Mouse (Mus musculus) frontal cortex, adult 2 months (tissue): ENCODE results near the gene Zfp54. TPM values are rescaled to one million over a fixed set of nuclear protein-coding genes. Genes with fewer than 3 reads are reported as not detected.
A peak's percentile ranks its signal among the peaks of the same experiment; 100 is the strongest.
"Not testable (repeated sequence)": the region's sequence is repeated elsewhere in the genome, so short reads cannot be mapped to it uniquely, and the experiment has no call there.

ENCODE experiments used
- DNase-seq, 2 experiments: peaks; one replicate each; pipeline ENCODE4 v3.0.0; 2022; ENCODE audit warnings: low spot score in 1 of 2; ENCODE audit errors: extremely low spot score in 1 of 2
- polyA plus RNA-seq: library from polyadenylated mRNA; depleted of rRNA; stranded (reverse); fragments of >200 nt; gene quantifications from 2 replicates; pipeline ENCODE4 v1.2.3, GENCODE M21; 2012; rRNA removed

The Zfp54 gene
- 0.74 and 1.3 TPM in 2 replicates for polyA plus RNA-seq

DNA sequence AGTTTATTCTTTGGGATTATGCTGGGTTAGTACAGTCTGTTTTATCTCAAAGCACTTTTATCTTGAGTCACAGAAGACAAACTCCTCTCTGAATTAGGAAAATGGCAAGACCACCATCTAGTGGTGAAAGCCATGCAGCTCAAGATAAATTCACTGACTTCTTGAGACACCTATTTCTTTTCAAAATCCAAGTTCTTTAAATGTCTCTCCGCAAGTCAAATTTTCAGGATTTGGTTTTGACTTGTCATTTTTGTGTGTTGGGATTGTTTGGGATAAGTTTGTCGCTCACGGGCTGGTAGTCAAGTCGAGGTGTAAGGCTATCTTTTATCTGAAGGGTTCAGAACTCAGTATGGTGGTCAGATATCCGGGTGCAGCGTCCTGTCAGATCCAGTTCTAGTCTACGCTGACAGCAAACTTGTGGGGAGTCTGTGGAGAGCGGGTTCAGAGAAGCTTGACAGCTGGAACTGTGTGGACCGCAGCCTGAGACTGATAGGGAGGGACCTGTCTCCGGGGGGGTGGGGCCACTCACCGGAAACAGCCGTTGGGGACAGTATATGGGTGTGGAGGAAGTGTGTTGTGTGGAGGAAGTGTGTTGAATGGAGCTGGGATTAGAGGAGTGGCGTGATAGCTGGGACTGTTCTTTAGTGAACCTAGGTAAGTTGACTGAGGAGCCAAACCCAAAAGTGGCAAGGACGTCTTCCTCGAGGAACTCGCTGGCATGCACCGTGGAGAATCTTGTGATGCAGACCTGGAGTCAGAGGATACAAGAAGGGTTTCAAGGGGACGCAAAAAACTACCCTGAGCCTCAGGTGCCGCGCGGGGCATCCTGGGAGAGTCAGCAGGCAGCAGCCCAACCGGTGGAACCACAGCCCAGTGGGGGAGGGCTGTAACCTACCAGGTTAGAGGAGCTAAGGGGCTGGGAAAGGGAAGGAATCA is at the start of gene Zfp54:
Zfp54 (plus strand) TSS at position 564 of the 936 bp plus-strand sequence.
- peak; percentile 20 to 72 for DNase-seq

DNA sequence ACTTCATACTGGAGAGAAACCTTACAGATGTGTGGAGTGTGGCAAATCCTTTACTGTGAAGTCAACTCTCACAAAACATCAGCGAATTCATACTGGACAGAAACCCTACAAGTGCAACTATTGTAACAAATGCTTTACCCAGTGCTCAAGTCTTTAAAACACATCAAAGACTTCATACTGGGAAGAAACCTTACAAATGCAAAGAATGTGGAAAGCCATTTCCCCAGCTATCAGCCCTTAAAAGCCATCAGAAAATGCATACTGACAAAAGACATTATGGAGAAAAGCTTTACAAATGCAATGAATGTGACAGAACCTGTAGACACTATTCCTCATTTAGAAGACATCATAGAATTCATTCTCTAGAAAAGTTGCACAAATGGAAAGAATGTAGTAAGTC is 47.7 kb upstream of the Zfp54 start:
- DNase-seq, result no peak

DNA sequence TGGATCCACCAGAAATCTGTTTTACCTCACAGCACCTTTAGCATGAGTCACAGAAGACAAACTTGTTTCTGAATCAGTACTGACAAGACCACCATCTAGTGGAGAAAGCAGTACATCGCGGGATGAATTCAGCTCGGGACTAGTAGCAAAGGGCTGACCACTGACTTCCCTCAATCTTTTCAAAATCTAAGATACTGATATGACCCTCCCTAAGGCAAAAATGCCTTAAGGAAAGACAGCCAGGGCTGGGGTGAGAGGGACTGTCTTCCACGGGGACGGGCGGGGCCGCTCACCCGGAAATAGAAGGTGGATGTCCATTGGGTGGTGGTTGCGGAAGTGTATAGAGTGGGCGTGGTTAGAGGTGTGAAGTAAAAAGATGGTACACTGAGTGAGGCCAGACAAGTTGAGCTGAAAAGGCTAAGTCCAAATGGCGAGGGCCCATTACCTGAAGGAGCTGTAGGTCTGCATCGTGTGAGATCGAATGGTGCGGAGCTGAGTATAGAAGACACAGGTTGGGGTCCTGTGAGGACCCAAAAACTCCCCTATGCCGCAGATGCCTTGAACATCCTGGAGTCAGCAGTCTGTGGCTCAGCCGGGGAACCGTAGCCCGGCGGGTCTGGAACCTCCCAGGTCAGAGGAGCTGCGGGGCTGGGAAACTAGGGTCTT is 39.5 kb upstream of the Zfp54 start, which contains the start of gene Zfp677:
Zfp677 (plus strand) TSS at position 358 of the 666 bp plus-strand sequence.
- DNase-seq, result peak; percentile 1 to 44

DNA sequence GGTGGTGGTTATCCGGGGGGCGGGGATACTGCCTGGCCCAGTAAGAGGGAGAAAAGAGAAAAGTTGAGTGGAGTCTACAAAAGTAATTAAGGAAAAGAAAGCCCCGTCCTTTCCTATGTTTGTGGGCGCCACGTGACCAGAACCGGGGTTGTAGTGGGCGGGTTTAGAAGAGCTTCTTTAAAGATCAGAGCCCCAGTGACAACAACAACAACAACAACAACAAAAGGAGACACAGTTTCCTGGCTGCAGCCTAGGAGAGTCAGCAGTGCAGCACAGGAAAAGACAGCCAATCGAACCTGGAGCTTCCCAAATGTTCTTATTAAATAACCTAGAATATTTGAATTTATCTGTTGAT is 39.0 kb upstream of the Zfp54 start:
- peak in 1 of 2 experiments; percentile 0 for DNase-seq

DNA sequence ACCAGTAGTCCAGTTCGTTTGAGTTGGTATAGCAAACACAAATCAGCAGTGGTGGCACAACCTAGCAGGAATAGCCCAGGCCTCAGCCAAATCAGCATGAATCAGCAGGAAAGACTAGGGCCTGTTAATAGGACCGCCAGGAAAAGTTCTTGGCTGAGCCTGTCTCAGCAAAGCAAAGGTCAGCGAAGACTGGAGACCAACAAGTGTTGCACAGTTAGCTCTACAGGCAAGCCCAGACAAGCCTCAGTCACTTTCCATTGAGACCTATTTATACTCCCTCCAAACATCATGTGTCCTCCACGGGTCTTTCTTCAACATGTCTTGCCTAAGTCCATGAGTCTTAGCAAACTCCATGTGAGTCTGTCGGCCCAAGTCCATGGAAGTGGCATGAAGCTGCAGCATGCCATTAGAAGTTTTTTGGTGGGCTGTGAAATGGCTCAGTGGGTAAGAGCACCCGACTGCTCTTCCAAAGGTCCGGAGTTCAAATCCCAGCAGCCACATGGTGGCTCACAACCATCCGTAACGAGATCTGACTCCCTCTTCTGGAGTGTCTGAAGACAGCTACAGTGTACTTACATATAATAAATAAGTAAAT is 15.9 kb downstream of the Zfp54 start:
- DNase-seq, result not testable (repeated sequence)

DNA sequence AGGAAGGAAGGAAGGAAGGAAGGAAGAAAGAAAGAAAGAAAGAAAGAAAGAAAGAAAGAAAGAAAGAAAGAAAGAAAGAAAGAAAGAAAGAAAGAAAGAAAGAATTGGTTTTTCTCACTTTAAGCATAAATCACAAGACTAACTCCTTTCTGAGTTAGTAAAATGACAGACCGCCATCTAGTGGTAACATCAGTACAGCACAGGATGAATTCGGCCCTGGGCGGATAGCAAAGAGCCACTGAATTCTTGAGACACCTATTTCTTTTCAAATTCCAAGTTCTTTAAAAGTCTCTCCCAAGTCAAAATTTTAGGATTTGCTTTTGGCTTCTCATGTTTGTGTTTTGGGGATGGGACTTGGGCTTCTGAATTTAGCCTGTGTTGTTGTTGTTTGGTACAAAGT is 26.6 kb downstream of the Zfp54 start:
- peak; percentile 55 to 94 for DNase-seq

DNA sequence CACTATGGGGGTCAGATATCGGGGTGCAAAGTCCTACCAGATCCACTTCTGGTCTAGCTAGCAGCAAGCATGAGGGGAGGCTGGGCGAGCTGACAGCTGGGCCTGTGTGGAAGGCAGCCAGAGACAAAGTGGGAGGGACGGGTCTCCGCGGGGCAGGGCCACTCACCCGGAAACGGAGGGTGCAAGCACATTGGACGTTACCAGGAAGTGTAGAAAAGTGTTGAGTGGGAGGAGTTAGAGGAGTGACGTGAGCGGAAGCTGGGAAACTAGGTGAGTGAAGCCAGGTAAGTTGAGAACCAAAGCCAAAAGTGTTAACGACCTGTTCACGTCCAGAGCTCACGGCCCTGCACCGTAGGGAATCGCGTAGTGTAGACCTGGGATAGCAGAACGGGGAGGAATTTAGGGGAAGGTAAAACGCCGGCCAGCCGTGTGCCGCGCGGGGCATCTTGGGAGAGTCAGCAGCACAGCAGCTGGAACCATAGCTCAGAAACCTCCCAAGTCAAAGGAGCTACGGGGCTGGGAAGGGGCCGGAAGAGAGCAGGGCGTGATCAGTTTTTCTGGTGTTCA is 27.2 kb downstream of the Zfp54 start, which contains the start of gene Zfp51:
Zfp51 (plus strand) TSS at position 237 of the 567 bp plus-strand sequence.
- peak; percentile 77 to 85 for DNase-seq

DNA sequence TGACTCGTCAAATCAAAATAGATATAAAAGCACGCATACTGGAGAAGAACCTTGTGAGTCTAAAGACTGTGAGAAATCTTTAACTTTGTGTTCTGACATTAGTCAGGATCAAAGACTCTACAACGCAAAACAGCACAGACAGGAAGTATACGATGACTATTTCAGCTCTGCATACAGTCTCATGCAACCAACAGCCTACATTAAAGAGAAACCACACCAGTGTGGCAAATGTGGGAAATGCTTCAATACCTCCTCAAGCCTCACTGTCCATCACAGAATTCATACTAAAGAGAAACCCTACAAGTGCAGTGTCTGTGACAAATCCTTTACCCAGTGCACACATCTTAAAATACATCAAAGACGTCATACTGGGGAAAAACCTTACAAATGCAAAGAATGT is 40.5 kb downstream of the Zfp54 start:
- no peak for DNase-seq

DNA sequence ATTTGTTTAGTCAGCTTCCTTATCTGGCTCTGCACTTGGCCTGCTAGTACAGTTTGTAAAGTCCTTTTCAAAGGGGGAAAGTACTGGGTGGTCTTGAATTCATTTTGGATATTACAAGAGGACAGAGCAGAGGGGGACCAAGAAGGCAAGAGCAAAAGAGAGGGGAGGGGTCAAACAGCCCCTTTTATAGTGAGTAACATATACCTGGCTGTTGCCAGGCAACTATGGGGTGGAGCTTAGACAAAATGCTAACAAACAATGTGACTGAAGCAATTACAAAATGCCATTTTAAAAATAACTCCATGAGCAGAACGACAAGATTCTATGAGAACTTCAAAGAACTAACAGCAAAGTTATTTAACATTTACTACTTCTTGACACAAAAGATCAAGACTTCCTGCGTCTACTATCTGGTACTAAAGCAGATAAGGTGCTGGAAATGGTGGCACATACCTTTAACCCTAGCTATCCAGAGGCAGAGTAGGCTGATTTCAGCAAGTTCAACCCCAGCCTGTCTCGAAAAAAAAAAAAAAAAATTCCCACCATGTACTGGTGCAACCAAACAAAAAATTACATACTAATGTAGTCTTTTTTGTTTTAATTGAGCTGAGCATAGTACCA is 49.1 kb downstream of the Zfp54 start:
- no peak for DNase-seq

DNA sequence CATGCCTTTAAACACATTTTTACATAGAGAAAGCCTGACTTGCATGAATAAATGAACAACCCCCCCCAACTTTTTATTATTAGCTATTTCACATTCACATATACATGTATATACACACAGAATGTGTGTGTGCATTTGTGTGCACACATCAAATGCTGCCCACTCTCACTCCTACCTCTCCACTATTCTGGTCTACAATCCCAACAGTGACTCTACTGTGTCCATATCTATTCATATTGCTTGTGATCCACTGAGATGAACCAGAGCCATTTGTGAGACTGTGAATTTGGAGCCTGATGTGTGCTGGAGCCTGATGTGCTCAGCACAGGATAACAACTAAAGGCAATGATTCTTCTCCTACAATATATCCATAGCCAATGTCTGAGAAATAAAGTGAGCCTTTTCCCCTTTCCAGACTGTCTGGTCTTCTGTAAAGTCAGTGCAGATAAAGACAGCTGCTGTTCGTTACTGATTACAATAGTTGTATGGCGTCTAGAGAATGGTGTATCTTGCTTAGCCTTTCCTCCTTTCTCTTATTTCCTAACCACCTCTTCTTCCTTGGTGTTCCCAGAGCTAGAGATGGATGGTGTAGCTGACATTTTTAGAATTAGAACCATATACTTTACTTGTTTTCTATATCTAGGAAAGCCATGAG is 49.8 kb downstream of the Zfp54 start:
- no peak for DNase-seq

DNA sequence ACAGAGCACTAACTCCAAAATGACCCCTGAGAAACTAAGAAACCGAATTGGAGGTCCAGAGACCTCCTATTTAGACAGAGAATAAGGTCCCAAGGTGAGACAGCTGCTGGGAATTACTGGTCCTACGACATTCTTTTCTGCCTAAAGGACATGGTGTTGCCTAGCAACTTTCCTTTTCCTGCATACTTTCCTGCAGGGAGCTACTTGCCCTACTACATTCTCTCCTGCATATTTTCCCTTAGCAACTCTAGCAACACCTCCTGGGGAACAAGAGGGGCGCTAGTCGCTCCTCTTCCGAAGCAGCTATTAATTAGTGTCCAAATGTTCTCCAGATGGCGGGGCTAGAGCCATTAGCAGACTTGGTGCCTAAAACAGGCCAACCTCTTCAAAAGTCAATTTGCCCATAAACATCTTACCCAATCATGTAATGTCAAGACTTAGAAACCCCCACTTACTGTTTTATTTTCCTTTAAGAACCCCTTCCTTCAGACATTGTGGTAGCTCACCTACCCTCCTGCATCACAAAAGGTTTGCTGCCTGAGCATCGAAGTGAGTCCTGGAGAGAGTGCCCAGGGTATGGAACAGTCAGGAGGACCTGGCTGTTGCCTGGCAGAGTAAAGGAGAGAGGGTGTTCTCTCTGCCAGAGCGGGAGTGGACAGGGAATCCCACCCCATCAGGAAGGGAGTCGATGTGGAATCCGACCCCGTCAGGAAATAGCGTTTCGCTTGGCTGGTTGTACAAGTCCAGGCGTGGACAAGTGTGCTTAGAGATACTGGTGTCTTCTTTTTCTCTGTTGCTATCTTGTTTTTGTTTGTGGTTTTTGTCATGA is 50.5 kb downstream of the Zfp54 start:
- DNase-seq, result no peak

DNA sequence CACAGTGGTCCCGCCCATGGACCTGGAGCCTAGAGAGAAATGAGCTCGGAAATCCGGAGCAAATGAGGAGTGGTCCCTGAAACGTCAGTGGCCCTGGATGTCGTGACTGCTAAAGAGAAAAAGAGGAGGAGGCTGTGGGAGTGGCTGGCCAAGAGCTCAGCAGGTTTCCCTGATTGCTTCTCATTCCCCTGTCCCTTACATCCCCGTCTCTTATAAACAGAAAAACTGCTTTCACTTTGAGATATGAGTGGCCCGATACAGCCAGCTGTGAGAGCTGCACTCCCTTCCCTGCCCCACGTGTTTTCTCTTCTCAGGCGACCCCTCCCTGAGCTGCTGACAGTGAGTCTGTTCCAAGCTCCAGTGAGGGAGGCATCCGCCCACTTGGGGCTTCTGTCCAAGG is 51.7 kb downstream of the Zfp54 start:
- not testable (repeated sequence) for DNase-seq

DNA sequence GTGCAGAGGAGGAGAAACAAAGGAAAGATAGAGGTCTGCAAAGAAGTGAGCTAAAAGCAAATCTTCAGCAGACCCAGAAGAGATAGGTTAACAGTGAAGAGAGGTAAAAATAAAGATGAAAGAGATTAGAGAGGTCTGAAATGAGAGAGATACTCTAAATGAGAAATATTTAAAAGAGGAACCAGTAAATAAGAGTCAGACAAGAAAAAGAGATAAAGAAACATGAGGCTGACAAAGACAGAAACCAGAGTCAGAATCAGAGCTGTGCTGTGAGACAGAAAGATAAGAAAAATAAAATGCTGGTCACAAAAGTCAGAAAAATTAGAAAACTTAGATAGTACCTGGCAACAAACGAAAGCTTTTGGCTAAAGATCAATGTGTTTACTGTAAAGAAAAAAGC is 52.3 kb downstream of the Zfp54 start:
- DNase-seq, result not testable (repeated sequence)

DNA sequence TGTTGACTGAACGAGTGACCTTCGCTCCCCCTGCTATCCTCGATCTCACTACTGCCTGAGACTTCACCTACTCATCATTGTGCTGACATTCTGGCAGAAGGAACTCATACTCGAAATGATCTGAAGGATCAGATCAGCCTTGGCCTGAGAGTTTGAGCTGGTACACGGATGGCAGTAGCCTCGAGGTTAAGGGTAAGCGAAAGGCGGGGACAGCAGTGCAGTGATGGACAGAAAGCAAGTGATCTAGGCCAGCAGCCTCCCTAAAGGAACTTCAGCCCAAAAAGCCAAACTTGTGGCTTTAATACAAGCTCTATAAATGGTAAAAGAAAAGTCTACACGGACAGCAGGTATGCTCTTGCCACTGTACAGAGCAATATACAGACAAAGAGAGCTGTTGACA is 53.3 kb downstream of the Zfp54 start:
- DNase-seq, result not testable (repeated sequence)

DNA sequence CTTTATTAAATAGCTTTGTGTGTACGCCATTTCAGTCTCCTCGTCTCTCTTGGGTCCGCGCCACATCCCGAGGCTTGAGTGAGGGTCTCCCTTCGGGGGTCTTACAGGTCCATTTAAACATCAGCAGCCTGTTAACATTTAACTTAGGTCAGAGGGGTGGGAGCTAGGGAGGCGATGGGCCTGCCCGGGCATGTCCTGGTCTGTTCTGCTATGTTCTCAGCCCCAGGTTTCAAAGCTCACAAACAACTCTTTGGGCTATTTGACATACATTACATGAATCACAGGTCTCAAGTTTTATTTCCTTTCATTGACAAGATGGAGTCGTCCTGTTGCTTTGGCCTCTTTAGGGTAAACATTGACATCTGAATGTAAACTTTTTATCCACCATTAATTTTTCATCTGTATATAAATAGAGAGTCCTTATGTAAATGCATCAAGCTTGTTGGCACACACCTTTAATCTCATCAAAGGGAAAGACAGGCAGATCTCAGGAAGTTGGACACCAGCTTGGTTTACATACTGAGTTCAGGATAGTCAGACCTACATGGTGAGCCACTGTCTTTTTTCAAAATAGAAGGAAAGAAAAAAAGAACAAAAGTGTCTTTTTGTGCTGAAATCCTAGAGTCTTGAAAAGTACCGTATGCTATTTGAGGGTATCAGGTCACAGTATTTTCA is 55.2 kb downstream of the Zfp54 start:
- DNase-seq, result not testable (repeated sequence)
